Mouse (Mus musculus) CH12.LX (cell line): ENCODE measurements around the gene Bub3. TPM values are rescaled to one million over a fixed set of nuclear protein-coding genes. Genes with fewer than 3 reads are reported as not detected.

Experiments used
- DNase-seq: peaks from one replicate; pipeline ENCODE4 v3.0.0-alpha.2; 2013; ENCODE audit errors: extremely low read depth
- H3K27ac ChIP-seq: 2 replicates; pipeline ENCODE4 v1.5.1; 2012; ENCODE audit warnings: low read depth, mild to moderate bottlenecking, control low read depth, moderate library complexity; ENCODE audit not compliant: insufficient read depth
- H3K27me3 ChIP-seq: replicated peaks from 2 replicates; pipeline ENCODE3; 2012; ENCODE audit warnings: inconsistent platforms
- H3K36me3 ChIP-seq, 2 experiments: replicated peaks in 1 of 2; 2 replicates each; pipeline versions ENCODE3 to v1.6.1; 2012; ENCODE audit warnings: inconsistent platforms in 1 of 2, low read length in 1 of 2, mild to moderate bottlenecking in 1 of 2, mixed read lengths in 1 of 2, moderate library complexity in 1 of 2; ENCODE audit not compliant: control insufficient read depth in 1 of 2, insufficient read depth in 1 of 2
- H3K4me1 ChIP-seq, 2 experiments: 2 replicates each; pipeline ENCODE4 v1.6.1; 2012; ENCODE audit warnings: inconsistent platforms in 1 of 2, moderate library complexity in 1 of 2; ENCODE audit not compliant: insufficient read depth in 2 of 2, control insufficient read depth in 1 of 2
- H3K4me2 ChIP-seq: 2 replicates; pipeline ENCODE4 v1.6.1; 2012; ENCODE audit warnings: low read depth, mild to moderate bottlenecking, control low read depth; ENCODE audit not compliant: poor library complexity, insufficient read depth, severe bottlenecking
- H3K4me3 ChIP-seq, 3 experiments: fragments of 150-350 bp in 1 of 3; sonication (generic) in 1 of 3; replicated peaks in 1 of 3; 2 replicates each; pipeline versions ENCODE3 to v1.5.1; 2011 to 2012; ENCODE audit warnings: low read depth in 2 of 3, low read length in 2 of 3, mild to moderate bottlenecking in 2 of 3, moderate library complexity in 2 of 3, control low read depth in 1 of 3, improper control_type of control experiment in 1 of 3, inconsistent platforms in 1 of 3, mixed read lengths in 1 of 3; ENCODE audit not compliant: poor library complexity in 1 of 3
- H3K79me2 ChIP-seq: replicated peaks from 2 replicates; pipeline ENCODE4 v1.6.1; 2012; ENCODE audit warnings: mild to moderate bottlenecking, moderate library complexity; ENCODE audit not compliant: control insufficient read depth, poor library complexity, insufficient read depth, severe bottlenecking; ENCODE audit errors: extremely low read depth
- H3K9ac ChIP-seq: 2 replicates; pipeline ENCODE4 v1.6.1; 2012; ENCODE audit warnings: low read depth, mild to moderate bottlenecking, control low read depth, moderate library complexity; ENCODE audit not compliant: insufficient read depth
- H3K9me3 ChIP-seq: replicated peaks from 2 replicates; pipeline ENCODE3; 2012; ENCODE audit warnings: low read length, inconsistent platforms, mixed read lengths
- CHD1 ChIP-seq: IDR thresholded peaks from 2 replicates; pipeline ENCODE4 v1.6.1; 2012; ENCODE audit warnings: low read depth, low read length, improper control_type of control experiment, inconsistent platforms
- CHD2 ChIP-seq: IDR thresholded peaks from 2 replicates; pipeline ENCODE4 v1.6.1; 2011; ENCODE audit warnings: low read length, improper control_type of control experiment
- E2F4 ChIP-seq: IDR thresholded peaks from 2 replicates; pipeline ENCODE4 v1.6.1; 2011; ENCODE audit warnings: low read depth, low read length, improper control_type of control experiment; ENCODE audit not compliant: insufficient replicate concordance
- ELF1 ChIP-seq: IDR thresholded peaks from 2 replicates; pipeline ENCODE4 v1.6.1; 2014; ENCODE audit warnings: low read depth, mild to moderate bottlenecking, inconsistent platforms, low read length, improper control_type of control experiment
- EP300 ChIP-seq: IDR thresholded peaks from 2 replicates; pipeline ENCODE4 v1.6.1; 2011; ENCODE audit warnings: low read length, improper control_type of control experiment
- IRF4 ChIP-seq: IDR thresholded peaks from 2 replicates; pipeline ENCODE4 v1.6.1; 2014; ENCODE audit warnings: low read depth, mild to moderate bottlenecking, inconsistent platforms, low read length, improper control_type of control experiment
- JUN ChIP-seq: IDR thresholded peaks from 2 replicates; pipeline ENCODE4 v1.6.1; 2011; ENCODE audit warnings: low read depth, mild to moderate bottlenecking, low read length, improper control_type of control experiment, moderate library complexity; ENCODE audit not compliant: insufficient read depth
- MAFK ChIP-seq: IDR thresholded peaks from 2 replicates; pipeline ENCODE4 v1.6.1; 2011; ENCODE audit warnings: low read length, improper control_type of control experiment; ENCODE audit not compliant: insufficient replicate concordance
- MAZ ChIP-seq: IDR thresholded peaks from 2 replicates; pipeline ENCODE4 v1.6.1; 2012; ENCODE audit warnings: low read depth, mild to moderate bottlenecking, inconsistent platforms, low read length, improper control_type of control experiment, moderate library complexity
- MXI1 ChIP-seq: IDR thresholded peaks from 2 replicates; pipeline ENCODE4 v1.6.1; 2011; ENCODE audit warnings: mild to moderate bottlenecking, low read depth, low read length, improper control_type of control experiment
- MYC ChIP-seq: IDR thresholded peaks from 2 replicates; pipeline ENCODE4 v1.6.1; 2011; ENCODE audit warnings: low read depth, mild to moderate bottlenecking, improper control_type of control experiment, low read length
- NELFE ChIP-seq: IDR thresholded peaks from 2 replicates; pipeline ENCODE4 v1.6.1; 2011; ENCODE audit warnings: low read depth, low read length, improper control_type of control experiment
- POLR2A ChIP-seq: IDR thresholded peaks from 2 replicates; pipeline ENCODE4 v1.6.1; 2011; ENCODE audit warnings: low read depth, mild to moderate bottlenecking, improper control_type of control experiment, low read length
- POLR2AphosphoS2 ChIP-seq: IDR thresholded peaks from 2 replicates; pipeline ENCODE4 v1.6.1; 2011; ENCODE audit warnings: low read depth, low read length, improper control_type of control experiment
- RCOR1 ChIP-seq: conservative IDR thresholded peaks from 2 replicates; pipeline ENCODE4 v1.6.1; 2012; ENCODE audit warnings: low read depth, mild to moderate bottlenecking, inconsistent platforms, low read length, improper control_type of control experiment
- SMC3 ChIP-seq: IDR thresholded peaks from 2 replicates; pipeline ENCODE4 v1.6.1; 2011; ENCODE audit warnings: low read depth, low read length, improper control_type of control experiment
- TBP ChIP-seq: conservative IDR thresholded peaks from 2 replicates; pipeline ENCODE4 v1.6.1; 2011; ENCODE audit warnings: low read depth, low read length, improper control_type of control experiment
- TCF12 ChIP-seq: IDR thresholded peaks from 2 replicates; pipeline ENCODE4 v1.6.1; 2014; ENCODE audit warnings: low read depth, mild to moderate bottlenecking, inconsistent platforms, low read length, improper control_type of control experiment
- USF1 ChIP-seq: IDR thresholded peaks from 2 replicates; pipeline ENCODE4 v1.6.1; 2014; ENCODE audit warnings: low read depth, mild to moderate bottlenecking, inconsistent platforms, low read length, improper control_type of control experiment
- ZC3H11A ChIP-seq: IDR thresholded peaks from 2 replicates; pipeline ENCODE4 v1.6.1; 2012; ENCODE audit warnings: low read depth, mild to moderate bottlenecking, inconsistent platforms, low read length, improper control_type of control experiment
- ZMIZ1 ChIP-seq: IDR thresholded peaks from 2 replicates; pipeline ENCODE4 v1.6.1; 2012; ENCODE audit warnings: low read depth, mild to moderate bottlenecking, inconsistent platforms, low read length, improper control_type of control experiment
- dilution Hi-C: fragments of 300-500 bp; cut with MboI; formaldehyde crosslinking; loops from 2 replicates; pipeline ENCODE4 v1.14.3; 2020; ENCODE audit warnings: low sequenced_read_pairs; ENCODE audit not compliant: extremely low pct_unique_long_range_greater_than_20kb, extremely low pct_ligation_motif_present
- in situ Hi-C: fragments of 300-500 bp; cut with MboI; formaldehyde crosslinking; loops from 3 replicates; pipeline ENCODE4 v1.14.3; 2019; ENCODE audit warnings: low sequenced_read_pairs, low pct_ligation_motif_present, low pct_unique_long_range_greater_than_20kb, mixed read lengths
- polyA plus RNA-seq: library from polyadenylated mRNA; unstranded; fragments of >175 nt; gene quantifications from 2 replicates; pipeline ENCODE4 v1.2.1, GENCODE M21; 2012; ENCODE audit warnings: low read depth; ENCODE audit not compliant: insufficient read length
- total RNA-seq, 2 experiments: library from RNA; depleted of rRNA; stranded (reverse); fragments of 300-350 nt in 1 of 2; fragments of >200 nt in 1 of 2; gene quantifications; 2 replicates each; pipeline ENCODE4 v1.2.3; 2012 to 2014

Bub3 gene
- total and polyA plus RNA-seq, 3 experiments, result 159 to 250 (median 161) TPM

DNA sequence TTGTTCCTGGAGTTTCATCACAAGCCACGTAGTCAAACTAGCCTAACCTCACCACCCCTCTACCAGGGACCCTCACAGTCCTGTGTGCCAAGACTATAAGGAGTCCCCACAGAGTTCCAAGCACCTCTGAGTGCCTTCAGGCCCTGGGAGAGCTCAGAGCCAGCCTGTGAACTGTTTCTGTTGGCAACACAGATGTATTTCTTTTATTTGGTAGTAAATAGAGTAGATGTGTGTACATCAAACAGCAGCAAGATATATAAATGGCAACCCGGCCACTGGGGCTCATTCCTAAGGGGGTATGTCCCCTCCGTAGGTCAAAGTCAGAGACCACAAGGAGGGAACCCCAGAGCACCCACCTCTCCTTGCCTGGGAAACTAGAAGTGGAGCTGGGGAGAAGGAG, 11.5 kb upstream of the Bub3 start, which contains the start of gene Hmx2:
TSS of gene Hmx2 (plus strand) at position 301 of the 400 bp plus-strand sequence.
- dilution Hi-C loops, result no loop called here
- Histone ChIP-seq H3K27ac (no peak within 1 kb of the TSS), H3K4me3 (no peak within 1 kb of the TSS)

GRCm38 (mm10) chr7:131551471-131551870, 8.6 kb upstream of the Bub3 start:
- H3K27ac ChIP-seq, result no peak overlapping the region
- dilution Hi-C loops, result no loop called here
- in situ Hi-C loops, result no loop called here
- no peak for TF ChIP-seq CHD1
- TF ChIP-seq MAFK, result no peak
- no peak for TF ChIP-seq USF1
- no peak for TF ChIP-seq ZMIZ1
- no peak for TF ChIP-seq ZC3H11A
- TF ChIP-seq NELFE, result no peak
- TF ChIP-seq EP300, result no peak
- H3K4me1 ChIP-seq, result peaks cover 6 to 20% of the 10 kb centered on the region in 2 experiments; a peak in 3 of 4 replicates
- H3K9ac ChIP-seq, result no peak overlapping the region
- peaks cover 2 to 5% of the 10 kb centered on the region in 2 experiments for H3K36me3 ChIP-seq
- H3K27me3 ChIP-seq, result peaks cover 78% of the 10 kb centered on the region
- no peak overlapping the region for H3K4me3 ChIP-seq
- H3K9me3 ChIP-seq, result no peaks in the 10 kb centered on the region
- H3K4me2 ChIP-seq, result no peak overlapping the region
- DNase-seq, result no peak
- H3K79me2 ChIP-seq, result no peaks in the 10 kb centered on the region

More for the DNA sequence above, 11.5 kb upstream of the Bub3 start, which contains the start of gene Hmx2:
- Histone ChIP-seq H3K9ac (no peak within 1 kb of the TSS), H3K4me2 (no peak within 1 kb of the TSS), H3K79me2 (no peaks in the 10 kb centered on the region), H3K4me1 (peaks cover 6 to 10% of the 10 kb centered on the region in 2 experiments; a peak in 3 of 4 replicates), H3K36me3 (no peaks in the 10 kb centered on the region), H3K27me3 (peaks cover 68% of the 10 kb centered on the region), H3K9me3 (peaks cover 11% of the 10 kb centered on the region)
- TF ChIP-seq POLR2A (no peak), ELF1 (no peak), TCF12 (no peak), TBP (no peak), ZMIZ1 (no peak), IRF4 (no peak), CHD1 (no peak), POLR2AphosphoS2 (no peak), RCOR1 (no peak), MYC (no peak), JUN (no peak), CHD2 (no peak), SMC3 (no peak), MAZ (no peak), MXI1 (no peak), E2F4 (no peak), USF1 (no peak)
- in situ Hi-C loops, result loop anchor here (25.0 kb wide), 1 partner anchor 239 kb away; no protein-coding TSS in a partner anchor
- no peak for DNase-seq
